Mouse (Mus musculus) forebrain, embryonic 12.5 days (tissue): Measurements from ENCODE around the gene BC080695. TPM values are rescaled to one million over a fixed set of nuclear protein-coding genes. Genes with fewer than 3 reads are reported as not detected.
"Not testable (repeated sequence)": the region's sequence is repeated elsewhere in the genome, so short reads cannot be mapped to it uniquely, and the experiment has no call there.

Experiments
- ATAC-seq: fragments of 200-750 bp; cut with Nextera tagmentation; 2 replicates; pipeline ENCODE4 v1.8.0; 2017; ENCODE audit warnings: moderate TSS enrichment; ENCODE audit not compliant: low FRiP score
- H3K27ac ChIP-seq: fragments of 300-500 bp; sonication (generic); 2 replicates; pipeline ENCODE4 v1.5.1; 2016; ENCODE audit warnings: mild to moderate bottlenecking
- H3K27me3 ChIP-seq: fragments of 300-500 bp; sonication (generic); 2 replicates; pipeline ENCODE4 v1.6.1; 2016; ENCODE audit warnings: mild to moderate bottlenecking
- H3K36me3 ChIP-seq: fragments of 300-500 bp; sonication (generic); replicated peaks from 2 replicates; pipeline ENCODE4 v1.6.1; 2016; ENCODE audit warnings: mild to moderate bottlenecking
- H3K4me1 ChIP-seq: fragments of 300-500 bp; sonication (generic); 2 replicates; pipeline ENCODE4 v1.6.1; 2016
- H3K4me2 ChIP-seq: fragments of 300-500 bp; sonication (generic); 2 replicates; pipeline ENCODE4 v1.6.1; 2016; ENCODE audit warnings: mild to moderate bottlenecking, moderate library complexity
- H3K4me3 ChIP-seq: fragments of 300-500 bp; sonication (generic); replicated peaks from 2 replicates; pipeline ENCODE4 v1.5.1; 2016; ENCODE audit warnings: mild to moderate bottlenecking
- H3K9ac ChIP-seq: fragments of 300-500 bp; sonication (generic); 2 replicates; pipeline ENCODE4 v1.6.1; 2016; ENCODE audit warnings: mild to moderate bottlenecking
- H3K9me3 ChIP-seq: fragments of 300-500 bp; sonication (generic); 2 replicates; pipeline ENCODE4 v1.6.1; 2016
- WGBS: fragments of 180-500 bp; shearing (Covaris S2); methylation state at CpG from one replicate; pipeline ENCODE4 v1.1.7; 2016; 5-methylcytosine and 5-hydroxymethylcytosine counted together
- polyA plus RNA-seq: library from polyadenylated mRNA; unstranded; fragments of >200 nt; fragmentation: Nextera tagmentation; extraction: Ambion mirVana; gene quantifications from 2 replicates; pipeline ENCODE4 v1.2.1, GENCODE M21; 2016

The BC080695 gene
- polyA plus RNA-seq, result not detected in 2 replicates

- H3K27ac ChIP-seq, H3K4me1 ChIP-seq, H3K36me3 ChIP-seq, H3K4me2 ChIP-seq, H3K9me3 ChIP-seq, H3K4me3 ChIP-seq, ATAC-seq, H3K27me3 ChIP-seq, H3K9ac ChIP-seq: not testable (repeated sequence)
- WGBS, result no CpG with 5 or more reads among the region's 3 CpGs
Observed at GRCm38 (mm10) chr4:143551400-143551799, at the start of gene BC080695, which contains the start of gene Gm13057. BC080695 (plus strand) TSS chr4:143551700. Gm13057 (plus strand) TSS chr4:143551709.

GRCm38 (mm10) chr4:143511043-143511442 is 40.5 kb upstream of the BC080695 start, which contains the start of gene Gm13043:
Gm13043 (plus strand) TSS chr4:143511343.
- 81% methylated on average over 3 of the region's 3 CpGs for WGBS

GRCm38 (mm10) chr4:143535654-143536053 is 15.8 kb upstream of the BC080695 start, which contains the start of gene Gm13040:
Gm13040 (plus strand) TSS chr4:143535954.
- H3K4me2 ChIP-seq, ATAC-seq, H3K36me3 ChIP-seq, H3K27ac ChIP-seq, H3K9ac ChIP-seq, H3K4me1 ChIP-seq, H3K4me3 ChIP-seq, H3K27me3 ChIP-seq, H3K9me3 ChIP-seq: not testable (repeated sequence)
- WGBS, result no CpG with 5 or more reads among the region's 3 CpGs

More at GRCm38 (mm10) chr4:143511043-143511442, 40.5 kb upstream of the BC080695 start, which contains the start of gene Gm13043:
- 0 out of 2 replicates have a peak, but pooled peaks cover 3% of the 10 kb centered on the region for H3K9me3 ChIP-seq
- H3K4me1 ChIP-seq, result no peaks in the 10 kb centered on the region
- ATAC-seq, result no peak
- H3K4me3 ChIP-seq, result no peak within 1 kb of the TSS
- no peak within 1 kb of the TSS for H3K4me2 ChIP-seq
- H3K27me3 ChIP-seq, result no peaks in the 10 kb centered on the region
- H3K9ac ChIP-seq, result no peak within 1 kb of the TSS
- H3K36me3 ChIP-seq, result no peaks in the 10 kb centered on the region
- no peak within 1 kb of the TSS for H3K27ac ChIP-seq

- not testable (repeated sequence) for H3K27ac ChIP-seq, H3K9me3 ChIP-seq, ATAC-seq, H3K9ac ChIP-seq, H3K27me3 ChIP-seq, H3K4me1 ChIP-seq, H3K36me3 ChIP-seq, H3K4me2 ChIP-seq, H3K4me3 ChIP-seq
- WGBS, result 87% methylated on average over 9 of the region's 9 CpGs
Observed at GRCm38 (mm10) chr4:143611927-143612326, 60.4 kb downstream of the BC080695 start.

GRCm38 (mm10) chr4:143614703-143615102 is 63.2 kb downstream of the BC080695 start, which contains the start of gene Gm13083:
Gm13083 (plus strand) TSS chr4:143615003.
- not testable (repeated sequence) for H3K4me2 ChIP-seq, H3K27ac ChIP-seq, H3K4me1 ChIP-seq, ATAC-seq, H3K36me3 ChIP-seq, H3K4me3 ChIP-seq, H3K9ac ChIP-seq, H3K27me3 ChIP-seq
- peaks cover 17% of the 10 kb centered on the region for H3K9me3 ChIP-seq

- WGBS, result 81% methylated on average over 4 of the region's 4 CpGs
- H3K9ac ChIP-seq, H3K4me1 ChIP-seq, H3K4me3 ChIP-seq, ATAC-seq, H3K27ac ChIP-seq, H3K27me3 ChIP-seq, H3K4me2 ChIP-seq, H3K36me3 ChIP-seq: not testable (repeated sequence)
- peaks cover 17% of the 10 kb centered on the region; the same call in 1 of the 2 replicates for H3K9me3 ChIP-seq
Observed at GRCm38 (mm10) chr4:143618101-143618500, 66.6 kb downstream of the BC080695 start.

Other genes starting within 250 kb of the BC080695 start
- not detected in 2 replicates for gene Lrrc38, start 201.9 kb upstream of the BC080695 start, polyA plus RNA-seq
- not detected in 2 replicates for gene Pramel1, start 157.3 kb upstream of the BC080695 start, polyA plus RNA-seq
- 18.7 and 23.4 TPM in 2 replicates for gene Pramef8, start 139.3 kb upstream of the BC080695 start, polyA plus RNA-seq
- not detected in 2 replicates for gene Oog4, start 101.4 kb upstream of the BC080695 start, polyA plus RNA-seq
- gene Gm13043, start 40.4 kb upstream of the BC080695 start, polyA plus RNA-seq, result not detected in 2 replicates
- not detected in 2 replicates for gene Gm13040, start 15.7 kb upstream of the BC080695 start, polyA plus RNA-seq
- not detected in 2 replicates for gene Gm13057, start within 50 bp of the BC080695 start, polyA plus RNA-seq
- not detected in 2 replicates for gene Gm13083, start 63.3 kb downstream of the BC080695 start, polyA plus RNA-seq
- not detected in 2 replicates for gene Gm13088, start 105.5 kb downstream of the BC080695 start, polyA plus RNA-seq
- gene Gm13089, start 151.0 kb downstream of the BC080695 start, polyA plus RNA-seq, result not detected in 2 replicates
- gene Gm13078, start 167.8 kb downstream of the BC080695 start, polyA plus RNA-seq, result not detected in 2 replicates
- not detected in 2 replicates for gene Gm13023, start 237.7 kb downstream of the BC080695 start, polyA plus RNA-seq